Mouse (Mus musculus) brain, embryonic 14.5 days (tissue): ENCODE data around the gene Ankrd44. TPM values are rescaled to one million over a fixed set of nuclear protein-coding genes. Genes with fewer than 3 reads are reported as not detected.

Source experiments
- DNase-seq: peaks from one replicate; pipeline ENCODE4 v3.0.0-alpha.2; 2011; ENCODE audit warnings: low read depth
- CTCF ChIP-seq: fragments of 200-500 bp; IDR thresholded peaks from 2 replicates; pipeline ENCODE4 v1.5.1; 2012; ENCODE audit warnings: inconsistent platforms, mild to moderate bottlenecking, moderate library complexity, borderline replicate concordance; ENCODE audit not compliant: insufficient read depth, insufficient read length; ENCODE audit errors: extremely low read depth
- POLR2A ChIP-seq: fragments of 200-500 bp; IDR thresholded peaks from 2 replicates; pipeline ENCODE4 v1.6.1; 2012; ENCODE audit warnings: mild to moderate bottlenecking, inconsistent platforms, borderline replicate concordance; ENCODE audit not compliant: poor library complexity, insufficient read depth, insufficient read length, severe bottlenecking; ENCODE audit errors: extremely low read depth
- polyA plus RNA-seq: library from polyadenylated mRNA; depleted of rRNA; stranded (reverse); fragments of >200 nt; gene quantifications from 2 replicates; pipeline ENCODE4 v1.2.3, GENCODE M21; 2012

The Ankrd44 gene
- polyA plus RNA-seq, 1 experiment, result 55.5 TPM

DNA sequence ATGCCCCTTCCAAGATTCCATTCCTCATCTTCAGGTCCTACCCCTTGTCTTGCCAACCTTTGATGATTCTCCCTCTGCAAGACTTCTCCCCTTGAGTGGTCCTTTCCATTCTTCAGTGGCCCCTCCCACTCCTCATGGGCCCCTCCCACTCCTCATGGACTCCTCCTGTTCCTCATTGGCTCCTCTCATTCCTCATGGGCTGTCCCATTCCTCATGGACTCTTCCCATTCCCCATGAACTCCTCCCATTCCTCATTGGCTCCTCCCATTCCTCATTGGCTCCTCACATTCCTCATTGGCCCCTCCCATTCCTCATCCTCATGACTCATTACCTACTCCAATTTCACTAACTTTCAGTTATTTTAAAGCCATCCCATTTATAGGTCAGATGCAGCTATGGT lies 166.3 kb downstream of the Ankrd44 start:
- no peak for DNase-seq
- no peak for TF ChIP-seq POLR2A
- no peak for TF ChIP-seq CTCF

- DNase-seq, result no peak
- TF ChIP-seq CTCF (no peak), POLR2A (no peak)
Observed at GRCm38 (mm10) chr1:54757291-54757690, 168.9 kb downstream of the Ankrd44 start.

- DNase-seq, result no peak
Observed at GRCm38 (mm10) chr1:54755690-54756365, 170.4 kb downstream of the Ankrd44 start.

GRCm38 (mm10) chr1:54749961-54750360 lies 176.2 kb downstream of the Ankrd44 start:
- DNase-seq, result no peak
- TF ChIP-seq CTCF (no peak), POLR2A (no peak)

More at GRCm38 (mm10) chr1:54755690-54756365, 170.4 kb downstream of the Ankrd44 start:
- no peak for TF ChIP-seq CTCF
- no peak for TF ChIP-seq POLR2A

DNA sequence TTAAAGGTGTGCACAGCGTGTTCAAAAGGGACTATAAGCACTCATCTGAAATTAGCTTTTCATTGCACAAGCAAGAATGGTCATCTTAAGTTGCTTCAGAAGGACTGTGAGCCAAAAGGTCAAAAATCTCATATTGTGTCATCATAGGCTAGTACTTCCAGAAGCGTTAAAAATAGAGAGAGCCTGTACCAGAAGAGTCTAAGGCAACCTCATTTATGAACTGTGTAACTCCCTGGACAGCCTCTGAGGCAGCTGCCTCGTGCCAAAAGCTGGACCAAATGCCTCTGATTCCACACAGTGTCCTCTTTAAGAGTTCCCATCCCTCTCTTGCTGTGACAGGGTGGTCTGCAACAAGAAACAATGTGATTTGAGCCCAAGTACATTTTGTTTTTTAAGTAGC lies 176.7 kb downstream of the Ankrd44 start:
- no peak for TF ChIP-seq CTCF
- no peak for TF ChIP-seq POLR2A

DNA sequence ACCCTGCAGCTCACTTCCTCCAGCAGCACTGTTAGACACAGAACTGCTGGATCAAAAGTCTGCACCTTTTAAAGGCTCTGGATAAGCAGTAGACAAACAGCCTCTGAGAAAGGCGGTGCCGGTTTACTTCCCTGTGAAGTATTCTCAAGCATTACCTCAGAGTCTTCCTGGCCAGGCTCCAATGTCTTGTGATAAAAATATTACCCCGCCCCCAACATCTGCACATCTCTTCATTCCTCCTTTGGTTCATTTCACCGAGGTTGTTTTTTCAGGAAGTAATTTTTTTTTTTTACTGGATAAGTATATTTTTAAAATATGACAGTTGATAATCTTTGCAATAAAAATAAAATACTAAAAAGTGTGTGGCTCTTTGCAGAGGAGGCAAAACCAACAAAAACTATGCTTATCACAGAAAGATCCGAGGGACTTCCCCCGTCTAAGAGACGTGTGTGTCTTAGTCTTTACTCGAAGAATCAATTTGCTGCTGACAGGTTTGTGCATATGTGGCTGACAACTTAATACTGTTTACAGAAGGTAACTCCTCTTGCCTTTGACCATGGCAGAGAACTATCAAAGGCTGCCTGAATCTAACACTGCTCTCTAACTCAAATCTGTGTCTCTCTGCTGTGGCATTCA lies 178.3 kb downstream of the Ankrd44 start:
- no peak for DNase-seq
- TF ChIP-seq CTCF (no peak), POLR2A (no peak)

More for the DNA sequence above, 176.7 kb downstream of the Ankrd44 start:
- no peak for DNase-seq

- no peak for DNase-seq
- no peak for TF ChIP-seq CTCF
- no peak for TF ChIP-seq POLR2A
Observed at GRCm38 (mm10) chr1:54745666-54746065, 180.5 kb downstream of the Ankrd44 start.

DNA sequence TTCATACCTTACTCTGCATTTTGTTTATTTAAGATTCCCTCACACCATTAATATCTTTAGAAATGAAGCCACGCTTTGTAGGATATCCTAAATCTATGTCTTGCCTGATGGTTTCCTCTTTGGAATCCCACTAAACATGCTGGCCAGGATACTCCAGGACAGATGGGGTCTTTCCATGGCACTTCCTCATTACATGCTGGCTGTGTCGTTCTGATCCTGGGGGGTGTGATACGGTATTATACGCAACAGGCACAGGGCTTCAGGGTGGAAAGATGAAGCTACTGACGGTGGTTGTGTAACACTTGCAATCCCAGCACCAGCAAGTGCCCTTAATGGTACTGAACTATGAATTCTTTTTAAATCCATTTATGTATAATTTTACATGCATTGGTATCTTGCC lies 182.0 kb downstream of the Ankrd44 start:
- DNase-seq, result no peak
- no peak for TF ChIP-seq POLR2A
- no peak for TF ChIP-seq CTCF

DNA sequence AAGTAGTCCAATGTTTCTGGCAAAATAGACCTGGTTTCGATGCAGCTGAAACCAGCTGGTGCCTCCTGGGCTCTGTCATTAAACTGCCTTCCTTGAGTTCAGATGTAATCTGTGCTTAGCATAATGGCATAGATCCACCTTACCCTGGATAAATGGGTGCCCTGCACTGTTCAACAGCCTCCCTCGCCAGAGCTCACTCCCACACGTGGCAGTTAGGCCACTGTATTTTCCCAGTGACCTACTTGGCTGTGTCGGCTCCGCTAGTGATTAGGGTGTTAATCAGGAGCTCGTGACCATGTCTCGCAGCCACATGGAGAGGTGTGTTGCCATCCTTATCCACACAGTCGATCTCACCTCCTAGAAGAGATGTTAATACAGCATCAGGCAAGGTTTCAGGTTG lies 183.1 kb downstream of the Ankrd44 start:
- TF ChIP-seq POLR2A (no peak), CTCF (no peak)
- no peak for DNase-seq

- DNase-seq, result no peak
- TF ChIP-seq CTCF (no peak), POLR2A (no peak)
Observed at GRCm38 (mm10) chr1:54740936-54741335, 185.3 kb downstream of the Ankrd44 start.

GRCm38 (mm10) chr1:54737472-54737871 lies 188.7 kb downstream of the Ankrd44 start:
- peak; percentile 72 for DNase-seq

More at GRCm38 (mm10) chr1:54737472-54737871, 188.7 kb downstream of the Ankrd44 start:
- TF ChIP-seq POLR2A (no peak), CTCF (no peak)
